Mouse (Mus musculus) left cerebral cortex, postnatal 4 days (tissue): ENCODE measurements around the gene Crtac1. TPM values are rescaled to one million over a fixed set of nuclear protein-coding genes. Genes with fewer than 3 reads are reported as not detected.

ENCODE experiments used
- DNase-seq: peaks from one replicate; pipeline ENCODE4 v3.0.0-alpha.2; 2022
- intact Hi-C: fragments of 180-260 bp; cut with DNase I; formaldehyde crosslinking; loops from one replicate; pipeline ENCODE4 v1.15.1; 2025
- total RNA-seq, 2 experiments: library from RNA; stranded (reverse); gene quantifications; 2 replicates each; pipeline ENCODE4 v1.2.3; 2021

The Crtac1 gene
- total RNA-seq, 2 experiments from 2014 or later, result 40.9 to 53.3 TPM

- DNase-seq, result peak; percentile 84
- intact Hi-C loops, result no loop called here
These were observed 99.4 kb downstream of the Crtac1 start for GRCm38 (mm10) chr19:42332081-42332736.

GRCm38 (mm10) chr19:42331446-42331845, 100.1 kb downstream of the Crtac1 start:
- intact Hi-C loops, result no loop called here
- no peak for DNase-seq

GRCm38 (mm10) chr19:42328160-42328559, 103.4 kb downstream of the Crtac1 start:
- peak; percentile 49 for DNase-seq
- intact Hi-C loops, result no loop called here

- peak; percentile 42 for DNase-seq
- intact Hi-C loops, result no loop called here
These were observed 105.7 kb downstream of the Crtac1 start for GRCm38 (mm10) chr19:42325894-42326293.

GRCm38 (mm10) chr19:42322357-42323090, 109.1 kb downstream of the Crtac1 start:
- DNase-seq, result no peak
- intact Hi-C loops, result no loop called here

GRCm38 (mm10) chr19:42321936-42322335, 109.6 kb downstream of the Crtac1 start:
- DNase-seq, result no peak
- intact Hi-C loops, result no loop called here

GRCm38 (mm10) chr19:42317648-42318425, 113.7 kb downstream of the Crtac1 start:
- DNase-seq, result peak; percentile 46
- intact Hi-C loops, result loop anchor here (5.0 to 10.0 kb wide), 3 partner anchors 114 to 1077 kb away; partner anchors contain the start of genes Crtac1 and Hps1

GRCm38 (mm10) chr19:42316998-42317397, 114.6 kb downstream of the Crtac1 start:
- intact Hi-C loops, result loop anchor here (5.0 to 10.0 kb wide), 3 partner anchors 115 to 1078 kb away; partner anchors contain the start of genes Crtac1 and Hps1
- DNase-seq, result peak; percentile 96

- intact Hi-C loops, result loop anchor here (5.0 to 10.0 kb wide), 3 partner anchors 116 to 1078 kb away; partner anchors contain the start of genes Crtac1 and Hps1
- DNase-seq, result peak; percentile 94
These were observed 115.1 kb downstream of the Crtac1 start for GRCm38 (mm10) chr19:42316525-42316924.

GRCm38 (mm10) chr19:42315914-42316313, 115.7 kb downstream of the Crtac1 start:
- DNase-seq, result peak; percentile 86
- intact Hi-C loops, result loop anchor here (5.0 to 10.0 kb wide), 3 partner anchors 116 to 1079 kb away; partner anchors contain the start of genes Crtac1 and Hps1

- intact Hi-C loops, result loop anchor here (5.0 to 10.0 kb wide), 3 partner anchors 117 to 1080 kb away; partner anchors contain the start of genes Crtac1 and Hps1
These were observed 116.4 kb downstream of the Crtac1 start for GRCm38 (mm10) chr19:42315070-42315679.

GRCm38 (mm10) chr19:42312191-42312590, 119.4 kb downstream of the Crtac1 start:
- intact Hi-C loops, result loop anchor here (10.0 kb wide), 2 partner anchors 463 to 1083 kb away; partner anchors contain the start of gene Hps1
- DNase-seq, result no peak

More at GRCm38 (mm10) chr19:42315070-42315679, 116.4 kb downstream of the Crtac1 start:
- peak; percentile 43 for DNase-seq

GRCm38 (mm10) chr19:42311332-42311731, 120.3 kb downstream of the Crtac1 start:
- intact Hi-C loops, result loop anchor here (10.0 kb wide), 2 partner anchors 463 to 1083 kb away; partner anchors contain the start of gene Hps1

GRCm38 (mm10) chr19:42308931-42309330, 122.7 kb downstream of the Crtac1 start:
- intact Hi-C loops, result no loop called here
- DNase-seq, result no peak

More at GRCm38 (mm10) chr19:42311332-42311731, 120.3 kb downstream of the Crtac1 start:
- DNase-seq, result no peak

- intact Hi-C loops, result no loop called here
- no peak for DNase-seq
These were observed 124.6 kb downstream of the Crtac1 start for GRCm38 (mm10) chr19:42307019-42307418.

GRCm38 (mm10) chr19:42306202-42306601, 125.4 kb downstream of the Crtac1 start:
- DNase-seq, result no peak
- intact Hi-C loops, result no loop called here

- intact Hi-C loops, result no loop called here
- DNase-seq, result no peak
These were observed 125.8 kb downstream of the Crtac1 start for GRCm38 (mm10) chr19:42305746-42306145.

GRCm38 (mm10) chr19:42304506-42304905, 127.1 kb downstream of the Crtac1 start:
- intact Hi-C loops, result no loop called here

GRCm38 (mm10) chr19:42303210-42303813, 128.3 kb downstream of the Crtac1 start:
- intact Hi-C loops, result no loop called here
- no peak for DNase-seq

More at GRCm38 (mm10) chr19:42304506-42304905, 127.1 kb downstream of the Crtac1 start:
- no peak for DNase-seq

GRCm38 (mm10) chr19:42293216-42293615, 138.4 kb downstream of the Crtac1 start:
- intact Hi-C loops, result no loop called here
- DNase-seq, result no peak
